Mouse (Mus musculus) kidney, adult 2 months (tissue): ENCODE data around the gene Cnot3.

Experiments used
- CTCF ChIP-seq: fragments of 200-500 bp; conservative IDR thresholded peaks from 2 replicates; pipeline ENCODE4 v1.5.1; 2011; ENCODE audit warnings: low read depth, mild to moderate bottlenecking, control low read depth, low read length, moderate library complexity, mixed read lengths; ENCODE audit not compliant: insufficient read depth, insufficient read length
- POLR2A ChIP-seq: fragments of 200-500 bp; IDR thresholded peaks from one replicate; pipeline ENCODE4 v1.6.1; 2011; ENCODE audit warnings: low read depth, low read length, control low read depth

GRCm38 (mm10) chr7:3614021-3614420 lies 31.0 kb upstream of the Cnot3 start:
- TF ChIP-seq POLR2A (no peak), CTCF (no peak)
